Mouse (Mus musculus) hindbrain, embryonic 15.5 days (tissue): ENCODE measurements around the gene Mrps15. TPM values are rescaled to one million over a fixed set of nuclear protein-coding genes. Genes with fewer than 3 reads are reported as not detected.

Experiments used
- ATAC-seq: fragments of 200-750 bp; cut with Nextera tagmentation; 2 replicates; pipeline ENCODE4 v1.8.0; 2017; ENCODE audit warnings: low read depth, moderate number of reproducible peaks, moderate TSS enrichment; ENCODE audit not compliant: low FRiP score
- H3K27ac ChIP-seq: fragments of 300-500 bp; sonication (generic); replicated peaks from 2 replicates; pipeline ENCODE4 v1.5.1; 2015; ENCODE audit warnings: mild to moderate bottlenecking, inconsistent platforms
- H3K27me3 ChIP-seq: fragments of 300-500 bp; sonication (generic); 2 replicates; pipeline ENCODE4 v1.6.1; 2015; ENCODE audit warnings: control low read depth, inconsistent platforms
- H3K36me3 ChIP-seq: fragments of 300-500 bp; sonication (generic); 2 replicates; pipeline ENCODE4 v1.6.1; 2015; ENCODE audit warnings: control low read depth, inconsistent platforms
- H3K4me1 ChIP-seq: fragments of 300-500 bp; sonication (generic); replicated peaks from 2 replicates; pipeline ENCODE4 v1.6.1; 2015; ENCODE audit warnings: control low read depth, inconsistent platforms
- H3K4me2 ChIP-seq: fragments of 300-500 bp; sonication (generic); 2 replicates; pipeline ENCODE4 v1.6.1; 2015; ENCODE audit warnings: moderate library complexity, mild to moderate bottlenecking, inconsistent platforms
- H3K4me3 ChIP-seq: fragments of 300-500 bp; sonication (generic); 2 replicates; pipeline ENCODE4 v1.5.1; 2015; ENCODE audit warnings: mild to moderate bottlenecking, inconsistent platforms
- H3K9ac ChIP-seq: fragments of 300-500 bp; sonication (generic); 2 replicates; pipeline ENCODE4 v1.6.1; 2015; ENCODE audit warnings: inconsistent platforms
- H3K9me3 ChIP-seq: fragments of 300-500 bp; sonication (generic); 2 replicates; pipeline ENCODE4 v1.6.1; 2016; ENCODE audit warnings: control low read depth, inconsistent platforms
- WGBS: fragments of 180-500 bp; shearing (Covaris S2); methylation state at CpG from one replicate; pipeline ENCODE4 v1.1.7; 2015; 5-methylcytosine and 5-hydroxymethylcytosine counted together
- polyA plus RNA-seq: library from polyadenylated mRNA; unstranded; fragments of >200 nt; fragmentation: Nextera tagmentation; extraction: Ambion mirVana; gene quantifications from 2 replicates; pipeline ENCODE4 v1.2.1, GENCODE M21; 2015

Gene Mrps15
- polyA plus RNA-seq, 1 experiment from 2014 or later = 129 TPM

DNA sequence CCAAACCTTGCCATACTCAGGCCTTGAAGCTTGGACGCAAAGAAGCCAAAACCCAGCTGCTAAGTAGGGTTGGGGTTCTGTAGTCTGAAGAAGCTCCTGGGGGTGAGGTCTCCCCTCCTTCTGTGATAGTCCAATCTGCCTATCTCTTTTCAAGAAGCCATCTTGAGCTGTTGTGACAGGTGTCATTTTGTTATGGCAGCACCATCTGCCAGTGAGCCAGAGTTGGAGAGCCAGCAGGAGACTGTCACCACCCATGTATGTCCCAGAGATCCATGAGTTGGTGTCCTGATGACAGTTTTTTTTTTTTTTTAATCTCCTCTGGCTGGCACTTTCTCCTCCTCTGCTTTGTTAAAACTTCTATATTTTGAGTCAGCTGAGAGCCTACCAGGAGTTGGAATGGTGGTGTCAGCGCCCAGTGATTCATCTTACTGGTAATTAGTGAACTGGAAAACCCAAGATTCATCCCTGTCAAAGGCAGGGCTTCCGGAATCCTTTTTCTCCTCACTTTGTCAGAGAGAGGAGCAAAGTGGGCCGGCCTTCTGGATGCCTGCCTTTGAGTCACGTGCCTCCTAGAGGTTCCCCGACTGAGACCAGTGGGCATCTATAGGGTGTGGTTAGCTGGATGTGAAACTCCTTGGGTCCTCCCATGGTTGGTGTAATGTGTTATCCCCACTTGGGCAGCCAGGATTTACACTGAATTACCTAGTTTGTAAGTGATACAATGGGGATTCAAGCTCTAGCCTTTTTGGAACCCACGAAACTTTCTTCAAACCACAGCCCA, 55.5 kb downstream of the Mrps15 start:
- no peak overlapping the region for H3K4me3 ChIP-seq
- no peak overlapping the region for H3K9ac ChIP-seq
- no peaks in the 10 kb centered on the region for H3K9me3 ChIP-seq
- H3K27ac ChIP-seq = peak overlapping the region; percentile 87
- H3K27me3 ChIP-seq = no peaks in the 10 kb centered on the region
- 35% methylated on average over 7 of the region's 7 CpGs for WGBS
- peak overlapping the region; percentile 93 for H3K4me2 ChIP-seq
- peaks cover 4% of the 10 kb centered on the region; the same call in 1 of the 2 replicates for H3K36me3 ChIP-seq
- peaks cover 50% of the 10 kb centered on the region for H3K4me1 ChIP-seq
- ATAC-seq = no peak

DNA sequence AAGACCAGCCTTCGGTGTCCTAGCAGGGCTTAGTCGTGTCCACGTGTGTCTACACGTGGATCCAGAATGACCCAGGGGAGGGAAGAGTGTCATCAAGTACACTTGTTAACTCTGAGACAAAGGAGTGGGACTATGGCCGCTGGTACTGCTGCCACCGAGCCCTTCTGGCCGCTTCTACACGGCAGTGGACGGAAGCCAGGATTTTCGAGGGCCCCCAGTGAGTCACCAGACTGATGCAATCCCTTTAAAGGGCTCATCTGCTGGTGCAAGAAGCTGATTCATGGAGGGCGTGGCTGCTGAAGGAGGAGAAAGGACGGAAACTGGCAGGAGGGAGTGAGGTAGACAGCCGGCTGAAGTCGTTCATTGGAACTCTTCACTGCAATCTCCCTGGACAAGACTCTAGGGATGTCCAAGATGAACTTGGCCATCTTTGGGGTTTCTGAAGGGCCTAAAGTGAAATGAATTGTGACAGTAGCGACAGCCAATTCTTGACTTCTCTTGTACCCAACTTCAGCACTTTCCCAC, 56.4 kb downstream of the Mrps15 start:
- peak overlapping the region; percentile 96 for H3K4me3 ChIP-seq
- H3K9ac ChIP-seq = peak overlapping the region; percentile 35
- H3K27me3 ChIP-seq = no peaks in the 10 kb centered on the region
- H3K27ac ChIP-seq = peak overlapping the region; percentile 87
- peak; percentile 45 for ATAC-seq
- under 1% methylated on average over 15 of the region's 15 CpGs for WGBS
- H3K36me3 ChIP-seq = peaks cover 4% of the 10 kb centered on the region; the same call in 1 of the 2 replicates
- peak overlapping the region; percentile 93 for H3K4me2 ChIP-seq
- H3K4me1 ChIP-seq = peaks cover 58% of the 10 kb centered on the region
- no peaks in the 10 kb centered on the region for H3K9me3 ChIP-seq

- Histone ChIP-seq H3K4me2 (peak within 1 kb of the TSS; percentile 93), H3K36me3 (no peaks in the 10 kb centered on the region), H3K27me3 (no peaks in the 10 kb centered on the region), H3K9ac (peak within 1 kb of the TSS; percentile 89), H3K9me3 (no peaks in the 10 kb centered on the region), H3K4me1 (peaks cover 63% of the 10 kb centered on the region), H3K27ac (peak within 1 kb of the TSS; percentile 87), H3K4me3 (peak within 1 kb of the TSS; percentile 96)
- 1% methylated on average over 34 of the region's 34 CpGs for WGBS
- ATAC-seq = peak; percentile 95
Observed at GRCm38 (mm10) chr4:126103590-126104068, 56.9 kb downstream of the Mrps15 start, which contains the start of gene Stk40. Stk40 (plus strand) TSS chr4:126103957.

DNA sequence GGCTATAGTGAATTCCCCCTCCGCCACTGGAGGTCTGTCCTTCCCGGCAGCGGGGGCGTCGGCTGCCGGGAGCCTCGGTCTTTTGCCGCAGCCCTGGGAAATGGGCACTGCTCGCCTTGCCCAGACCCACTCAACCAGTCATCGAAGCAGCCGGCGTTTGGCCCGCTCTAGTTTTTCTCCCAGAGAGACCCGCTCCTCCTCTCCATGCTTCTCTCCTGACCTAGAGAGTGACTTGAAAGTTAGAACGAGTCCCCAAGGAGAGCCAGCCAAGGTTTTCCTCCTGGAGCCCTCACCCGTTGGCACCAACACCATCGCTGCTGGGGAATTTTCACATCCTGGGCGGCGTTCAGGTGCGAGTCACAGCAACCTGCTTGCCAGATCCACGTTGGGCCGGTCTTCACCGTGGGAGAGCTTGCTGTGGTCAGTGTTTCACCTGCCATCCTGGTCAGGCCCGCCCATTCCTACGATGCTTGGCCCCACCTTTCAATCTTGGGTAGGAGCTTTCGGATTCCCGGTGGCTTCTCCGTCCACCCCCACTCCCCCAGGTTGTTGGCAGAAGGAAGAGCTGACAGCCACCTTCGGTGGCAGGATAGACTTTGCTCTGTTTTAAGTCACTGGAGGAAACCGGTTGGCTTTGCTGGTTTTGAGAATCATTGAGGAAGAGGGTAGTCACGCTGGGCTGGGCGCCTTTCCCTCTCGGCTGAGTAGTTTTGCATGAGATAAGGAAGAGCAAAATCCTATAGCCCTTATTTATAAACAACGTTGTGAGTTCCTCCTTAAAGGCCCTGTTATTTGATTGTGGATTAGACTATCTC, 57.7 kb downstream of the Mrps15 start:
- H3K9ac ChIP-seq = peak overlapping the region; percentile 89
- H3K4me1 ChIP-seq = peaks cover 70% of the 10 kb centered on the region
- no peaks in the 10 kb centered on the region for H3K36me3 ChIP-seq
- peak overlapping the region; percentile 93 for H3K4me2 ChIP-seq
- H3K4me3 ChIP-seq = peak overlapping the region; percentile 96
- no peaks in the 10 kb centered on the region for H3K27me3 ChIP-seq
- ATAC-seq = peak; percentile 35
- H3K9me3 ChIP-seq = no peaks in the 10 kb centered on the region
- 3% methylated on average over 33 of the region's 34 CpGs for WGBS
- peak overlapping the region; percentile 83 for H3K27ac ChIP-seq

Other genes starting within 250 kb of the Mrps15 start
- 0.74 and 0.96 TPM in 2 replicates for gene Csf3r, start 22.4 kb upstream of the Mrps15 start, polyA plus RNA-seq
- 38.5 and 42.1 TPM in 2 replicates for gene Oscp1, start 11.6 kb downstream of the Mrps15 start, polyA plus RNA-seq
- 45.8 and 50.3 TPM in 2 replicates for gene Lsm10, start 49.7 kb downstream of the Mrps15 start, polyA plus RNA-seq
- 29.6 and 33.9 TPM in 2 replicates for gene Stk40, start 57.0 kb downstream of the Mrps15 start, polyA plus RNA-seq
- gene Eva1b, start 100.8 kb downstream of the Mrps15 start, polyA plus RNA-seq = 14.5 and 15.1 TPM in 2 replicates
- gene Sh3d21, start 116.6 kb downstream of the Mrps15 start, polyA plus RNA-seq = 1.4 and 2.0 TPM in 2 replicates
- 130 and 141 TPM in 2 replicates for gene Thrap3, start 155.8 kb downstream of the Mrps15 start, polyA plus RNA-seq
- 82.9 and 97.5 TPM in 2 replicates for gene Map7d1, start 209.4 kb downstream of the Mrps15 start, polyA plus RNA-seq
- 172 and 180 TPM in 2 replicates for gene Trappc3, start 215.4 kb downstream of the Mrps15 start, polyA plus RNA-seq
- 6.9 and 8.1 TPM in 2 replicates for gene Col8a2, start 239.9 kb downstream of the Mrps15 start, polyA plus RNA-seq